30 mouse cellular contexts compared by ENCODE assay signal in genomic region chr16:84778861-84779630, GRCm38 (mm10). TPM values are rescaled to one million over a fixed set of nuclear protein-coding genes. Genes with fewer than 3 reads are reported as not detected.
DNase-seq lines count a peak whose midpoint lies in the region; ATAC-seq and TF ChIP-seq lines count a peak whose summit lies in the region.
"Had no signal": no experiment of that assay in that cellular context is flagged by ENCODE, and none has a peak within 500 bp of the region (broad histone marks: within the 10 kb centered on the region; RNA-seq: fewer than 3 reads in every experiment).

No protein-coding gene starts in this region.

- TF ChIP-seq EP300 in liver, postnatal 0 days (IDR thresholded peaks at IDR 0.05; ENCODE audit: low read depth), result no peak

- 86% methylated on average over 6 of the region's 6 CpGs for WGBS in midbrain, embryonic 11.5 days
- 86% methylated on average over 6 of the region's 6 CpGs for WGBS in midbrain, embryonic 14.5 days
- WGBS in olfactory bulb, adult 2 months, result 75% methylated on average over 6 of the region's 6 CpGs
- 80% methylated on average over 6 of the region's 6 CpGs for WGBS in liver, postnatal 0 days (ENCODE audit: insufficient replicate concordance)

- no peak overlapping the region for H3K4me3 ChIP-seq in gastrocnemius, adult 2 months
- H3K4me3 ChIP-seq in midbrain, embryonic 11.5 days (ENCODE audit: low read depth, low read length), result no peak overlapping the region
- H3K4me3 ChIP-seq in midbrain, embryonic 14.5 days (replicated peaks; ENCODE audit: low read depth, low read length), result no peak overlapping the region
- H3K4me3 ChIP-seq in olfactory bulb, adult 2 months (ENCODE audit: insufficient read depth, low read depth, low read length), result no peak overlapping the region
- no peak overlapping the region for H3K4me3 ChIP-seq in liver, postnatal 0 days (ENCODE audit: low read depth, low read length)
- H3K4me3 ChIP-seq: embryonic facial prominence, embryonic 10.5 days; embryonic facial prominence, embryonic 13.5 days; erythroblast, embryonic 14.5 days; forebrain, embryonic 12.5 days; forebrain, embryonic 15.5 days; hindbrain, embryonic 10.5 days; hindbrain, embryonic 13.5 days; intestine, embryonic 15.5 days had no signal

- H3K36me3 ChIP-seq in midbrain, embryonic 11.5 days (ENCODE audit: control insufficient read depth, insufficient read depth, low read length), result peaks cover 5% of the 10 kb centered on the region
- H3K36me3 ChIP-seq in midbrain, embryonic 14.5 days (ENCODE audit: control insufficient read depth, insufficient read depth, low read length), result peaks cover 6% of the 10 kb centered on the region; the same call in 1 of the 2 replicates
- no peaks in the 10 kb centered on the region for H3K36me3 ChIP-seq in liver, postnatal 0 days (replicated peaks; ENCODE audit: insufficient read depth, low read length)
- H3K36me3 ChIP-seq: embryonic facial prominence, embryonic 13.5 days; forebrain, embryonic 15.5 days; G1E; intestine, embryonic 15.5 days had no signal

- no peak for TF ChIP-seq CTCF in gastrocnemius, adult 2 months (IDR thresholded peaks at IDR 0.05)
- TF ChIP-seq CTCF in olfactory bulb, adult 2 months (IDR thresholded peaks at IDR 0.05; ENCODE audit: insufficient read depth, low read depth, low read length), result no peak
- no peak for TF ChIP-seq CTCF in liver, postnatal 0 days (IDR thresholded peaks at IDR 0.05; ENCODE audit: low read depth)

- no peak for ATAC-seq in midbrain, embryonic 11.5 days (ENCODE audit: low FRiP score)
- no peak for ATAC-seq in midbrain, embryonic 14.5 days (ENCODE audit: low FRiP score, low TSS enrichment)
- no peak for ATAC-seq in liver, postnatal 0 days
- ATAC-seq: activated CD4-positive, CD25-positive, alpha-beta regulatory T cell, adult 4 months; forebrain, embryonic 15.5 days; hindbrain, embryonic 16.5 days; intestine, embryonic 15.5 days; Patski had no signal

- H3K9me3 ChIP-seq in midbrain, embryonic 11.5 days (ENCODE audit: control insufficient read depth, low read length), result no peaks in the 10 kb centered on the region
- H3K9me3 ChIP-seq in midbrain, embryonic 14.5 days (ENCODE audit: control insufficient read depth, low read length), result no peaks in the 10 kb centered on the region
- H3K9me3 ChIP-seq in liver, postnatal 0 days (ENCODE audit: low read length), result no peaks in the 10 kb centered on the region
- H3K9me3 ChIP-seq: embryonic facial prominence, embryonic 10.5 days; forebrain, embryonic 12.5 days; forebrain, embryonic 15.5 days; hindbrain, embryonic 10.5 days; intestine, embryonic 15.5 days had no signal

- H3K27me3 ChIP-seq in midbrain, embryonic 11.5 days (ENCODE audit: control insufficient read depth, insufficient read depth, low read length), result no peaks in the 10 kb centered on the region
- no peaks in the 10 kb centered on the region for H3K27me3 ChIP-seq in midbrain, embryonic 14.5 days (ENCODE audit: control insufficient read depth, insufficient read depth, low read length)
- peaks cover 16% of the 10 kb centered on the region for H3K27me3 ChIP-seq in liver, postnatal 0 days (ENCODE audit: insufficient read depth, low read length)
- H3K27me3 ChIP-seq: forebrain, embryonic 12.5 days; forebrain, embryonic 15.5 days; hindbrain, embryonic 13.5 days had no signal

- H3K9ac ChIP-seq in midbrain, embryonic 11.5 days (ENCODE audit: low read length), result no peak overlapping the region
- H3K9ac ChIP-seq in midbrain, embryonic 14.5 days (replicated peaks; ENCODE audit: low read length), result no peak overlapping the region
- H3K9ac ChIP-seq in liver, postnatal 0 days (replicated peaks), result no peak overlapping the region
- H3K9ac ChIP-seq: embryonic facial prominence, embryonic 13.5 days; forebrain, embryonic 12.5 days; forebrain, embryonic 15.5 days; hindbrain, embryonic 13.5 days; intestine, embryonic 15.5 days had no signal

- H3K4me1 ChIP-seq in midbrain, embryonic 11.5 days (ENCODE audit: control insufficient read depth, insufficient read depth, low read length), result peaks cover 5% of the 10 kb centered on the region; the same call in 1 of the 2 replicates
- H3K4me1 ChIP-seq in midbrain, embryonic 14.5 days (ENCODE audit: control insufficient read depth, insufficient read depth, low read length), result no peaks in the 10 kb centered on the region; the same call in 1 of the 2 replicates
- peaks cover 2% of the 10 kb centered on the region; the same call in 1 of the 2 replicates for H3K4me1 ChIP-seq in olfactory bulb, adult 2 months (ENCODE audit: control insufficient read depth, insufficient read depth, low read length)
- H3K4me1 ChIP-seq in liver, postnatal 0 days (ENCODE audit: insufficient read depth), result no peaks in the 10 kb centered on the region; the same call in 1 of the 2 replicates

- no peak for TF ChIP-seq POLR2A in olfactory bulb, adult 2 months (IDR thresholded peaks at IDR 0.05; ENCODE audit: insufficient read depth, low read depth, low read length)

- no peak for DNase-seq in gastrocnemius, adult 2 months
- DNase-seq in gastrocnemius, adult 18-20 months (ENCODE audit: low spot score), result no peak
- peak; percentile 76 for DNase-seq in midbrain, embryonic 11.5 days (ENCODE audit: low spot score, missing footprints)
- DNase-seq in midbrain, embryonic 14.5 days, result no peak
- peak; percentile 98 for DNase-seq in R1 (ENCODE audit: low read depth, low spot score)
- DNase-seq in embryo, embryonic 11 days, result no peak
- no peak for DNase-seq in liver, postnatal 0 days
- DNase-seq: adrenal gland, adult 8-10 months; adrenal gland, postnatal 36 days; cerebellum, adult 11 months; cerebellum, adult 2 months; cerebellum, adult 9-11 months; cerebellum, postnatal 25 days; gastrocnemius, postnatal 14 days; heart, postnatal 36 days; kidney, adult 11 months had no signal

- no peak overlapping the region for H3K4me2 ChIP-seq in midbrain, embryonic 11.5 days
- H3K4me2 ChIP-seq in midbrain, embryonic 14.5 days (ENCODE audit: low read length), result no peak overlapping the region
- H3K4me2 ChIP-seq in liver, postnatal 0 days (ENCODE audit: low read depth, low read length), result no peak overlapping the region
- H3K4me2 ChIP-seq: embryonic facial prominence, embryonic 13.5 days; forebrain, embryonic 12.5 days; forebrain, embryonic 15.5 days; heart, embryonic 11.5 days; hindbrain, embryonic 13.5 days; intestine, embryonic 15.5 days had no signal

- peak overlapping the region; percentile 36 for H3K27ac ChIP-seq in gastrocnemius, adult 2 months
- H3K27ac ChIP-seq in midbrain, embryonic 11.5 days (ENCODE audit: low read depth, low read length), result no peak overlapping the region
- H3K27ac ChIP-seq in midbrain, embryonic 14.5 days (replicated peaks; ENCODE audit: low read depth, low read length), result no peak overlapping the region
- H3K27ac ChIP-seq in olfactory bulb, adult 2 months (ENCODE audit: insufficient read depth, low read depth, low read length), result peak overlapping the region; percentile 29; the same call in 1 of the 2 replicates
- H3K27ac ChIP-seq in liver, postnatal 0 days (ENCODE audit: low read depth), result no peak overlapping the region
- H3K27ac ChIP-seq: embryonic facial prominence, embryonic 10.5 days; embryonic facial prominence, embryonic 13.5 days; forebrain, embryonic 12.5 days; forebrain, embryonic 15.5 days; hindbrain, embryonic 10.5 days; hindbrain, embryonic 13.5 days; intestine, embryonic 15.5 days had no signal

- intact Hi-C loops in gastrocnemius, adult 2 months (cut with DNase I), result loop anchor here (5.0 kb wide), 1 partner anchor 33 kb away; no protein-coding TSS in a partner anchor

RNA-seq across cellular contexts. Expression of gene Jam2, which starts 5.1 kb away (rescaled TPM):
- total RNA-seq in gastrocnemius, adult 2 months (2021), result 10 to 100 TPM; 13.6 to 24.9 TPM
- 10 to 100 TPM; 12.2 to 19.0 TPM for total RNA-seq in gastrocnemius, adult 18-20 months (2021)
- polyA plus RNA-seq in midbrain, embryonic 11.5 days (2014; fragmentation: Nextera tagmentation; extraction: Ambion mirVana), result 95.1 and 102 TPM in 2 replicates
- 25.4 and 37.7 TPM in 2 replicates for polyA plus RNA-seq in midbrain, embryonic 14.5 days (2014; fragmentation: Nextera tagmentation; extraction: Ambion mirVana)
- polyA plus RNA-seq in olfactory bulb, adult 2 months (2012; ENCODE audit: insufficient read depth, insufficient read length, low replicate concordance, missing spikeins), result not detected in 2 replicates
- polyA plus RNA-seq in liver, postnatal 0 days (2015; fragmentation: Nextera tagmentation; extraction: Ambion mirVana), result 2.9 and 3.2 TPM in 2 replicates
- polyA plus RNA-seq: activated CD4-positive, CD25-positive, alpha-beta regulatory T cell, adult 4 months; erythroblast, embryonic 14.5 days; G1E had no signal

RNA-seq across cellular contexts. Expression of gene Mrpl39, which starts 43.5 kb away (rescaled TPM):
- 10 to 100 TPM; 13.4 to 19.5 TPM for total RNA-seq in gastrocnemius, adult 2 months (2021)
- total RNA-seq in gastrocnemius, adult 18-20 months (2021), result 10 to 100 TPM; 13.8 to 15.1 TPM
- 60.2 and 60.4 TPM in 2 replicates for polyA plus RNA-seq in midbrain, embryonic 11.5 days (2014; fragmentation: Nextera tagmentation; extraction: Ambion mirVana)
- polyA plus RNA-seq in midbrain, embryonic 14.5 days (2014; fragmentation: Nextera tagmentation; extraction: Ambion mirVana), result 34.4 and 43.1 TPM in 2 replicates
- polyA plus RNA-seq in olfactory bulb, adult 2 months (2012; ENCODE audit: insufficient read depth, insufficient read length, low replicate concordance, missing spikeins), result not detected in 2 replicates
- 17.6 and 18.3 TPM in 2 replicates for polyA plus RNA-seq in liver, postnatal 0 days (2015; fragmentation: Nextera tagmentation; extraction: Ambion mirVana)

RNA-seq across cellular contexts. Expression of gene Gabpa, which starts 55.7 kb away (rescaled TPM):
- total RNA-seq in gastrocnemius, adult 2 months (2021), result 10 to 100 TPM; 23.6 to 34.1 TPM
- 10 to 100 TPM; 25.5 to 30.0 TPM for total RNA-seq in gastrocnemius, adult 18-20 months (2021)
- polyA plus RNA-seq in midbrain, embryonic 11.5 days (2014; fragmentation: Nextera tagmentation; extraction: Ambion mirVana), result 41.2 and 45.1 TPM in 2 replicates
- 18.4 and 24.9 TPM in 2 replicates for polyA plus RNA-seq in midbrain, embryonic 14.5 days (2014; fragmentation: Nextera tagmentation; extraction: Ambion mirVana)
- 390 TPM in 1 of 2 replicates, not detected in the other for polyA plus RNA-seq in olfactory bulb, adult 2 months (2012; ENCODE audit: insufficient read depth, insufficient read length, low replicate concordance, missing spikeins)
- 7.9 and 9.2 TPM in 2 replicates for polyA plus RNA-seq in liver, postnatal 0 days (2015; fragmentation: Nextera tagmentation; extraction: Ambion mirVana)

RNA-seq across cellular contexts. Expression of gene Atp5j, which starts 56.4 kb away (rescaled TPM):
- 1,000 to 10,000 TPM; 1,011 to 1,386 TPM for total RNA-seq in gastrocnemius, adult 2 months (2021)
- total RNA-seq in gastrocnemius, adult 18-20 months (2021), result 1,000 to 10,000 TPM; 1,092 to 1,176 TPM
- polyA plus RNA-seq in midbrain, embryonic 11.5 days (2014; fragmentation: Nextera tagmentation; extraction: Ambion mirVana), result 778 and 822 TPM in 2 replicates
- 769 and 923 TPM in 2 replicates for polyA plus RNA-seq in midbrain, embryonic 14.5 days (2014; fragmentation: Nextera tagmentation; extraction: Ambion mirVana)
- polyA plus RNA-seq in olfactory bulb, adult 2 months (2012; ENCODE audit: insufficient read depth, insufficient read length, low replicate concordance, missing spikeins), result not detected in 2 replicates
- 805 and 808 TPM in 2 replicates for polyA plus RNA-seq in liver, postnatal 0 days (2015; fragmentation: Nextera tagmentation; extraction: Ambion mirVana)

Comparison
In these comparisons a context has a peak if more than half of its experiments do, and no peak if none do; other contexts are left out.
1. DNase-seq: peak in midbrain, embryonic 11.5 days (single experiment) and R1 (single experiment); none in gastrocnemius, adult 2 months (single experiment), gastrocnemius, adult 18-20 months (single experiment), midbrain, embryonic 14.5 days (single experiment), embryo, embryonic 11 days (single experiment) and liver, postnatal 0 days (single experiment).
2. H3K27ac ChIP-seq: peak in gastrocnemius, adult 2 months (single experiment) and olfactory bulb, adult 2 months (single experiment); none in midbrain, embryonic 11.5 days (single experiment), midbrain, embryonic 14.5 days (single experiment) and liver, postnatal 0 days (single experiment).
3. RNA of gene Mrpl39, which starts 43.5 kb away (polyA plus RNA-seq): 60.2 to 60.4 TPM in midbrain, embryonic 11.5 days, 34.4 to 43.1 TPM in midbrain, embryonic 14.5 days and 17.6 to 18.3 TPM in liver, postnatal 0 days; not detected in olfactory bulb, adult 2 months; every median in the first group is over 10 times any median in the second.